Mouse (Mus musculus): Measurements from ENCODE around the gene Cldn10. TPM values are rescaled to one million over a fixed set of nuclear protein-coding genes. Genes with fewer than 3 reads are reported as not detected.

The Cldn10 gene
- polyA plus RNA-seq, 1 experiment: 232 TPM

GRCm38 (mm10) chr14:118767673-118768353, 19.9 kb upstream of the Cldn10 start:
- 28% methylated on average over 14 of the region's 14 CpGs for WGBS
- peak; percentile 100; the same call in 1 of the 2 replicates for TF ChIP-seq CTCF (conservative IDR thresholded peaks at IDR 0.05; ENCODE audit: insufficient read depth, insufficient read length, low read depth, low read length)
- TF ChIP-seq POLR2A (IDR thresholded peaks at IDR 0.05; ENCODE audit: low read depth, low read length): no peak
- DNase-seq: peak; percentile 88

GRCm38 (mm10) chr14:118768354-118768713, 19.4 kb upstream of the Cldn10 start:
- no peaks in the 10 kb centered on the region for H3K36me3 ChIP-seq (ENCODE audit: control insufficient read depth, insufficient read depth, low read length)
- TF ChIP-seq CTCF (conservative IDR thresholded peaks at IDR 0.05; ENCODE audit: insufficient read depth, insufficient read length, low read depth, low read length) (no peak), POLR2A (IDR thresholded peaks at IDR 0.05; ENCODE audit: low read depth, low read length) (no peak)
- no peak overlapping the region for H3K4me3 ChIP-seq (ENCODE audit: insufficient read depth, low read depth, low read length)
- no peaks in the 10 kb centered on the region for H3K27me3 ChIP-seq (replicated peaks; ENCODE audit: control insufficient read depth, insufficient read depth, low read length)
- H3K4me1 ChIP-seq (ENCODE audit: control insufficient read depth, insufficient read depth, low read length): no peaks in the 10 kb centered on the region
- 35% methylated on average over 17 of the region's 17 CpGs for WGBS
- no peak for DNase-seq
- no peak overlapping the region for H3K27ac ChIP-seq (ENCODE audit: insufficient read depth, low read depth, low read length)

More at GRCm38 (mm10) chr14:118767673-118768353, 19.9 kb upstream of the Cldn10 start:
- Histone ChIP-seq H3K36me3 (ENCODE audit: control insufficient read depth, insufficient read depth, low read length) (no peaks in the 10 kb centered on the region), H3K4me3 (ENCODE audit: insufficient read depth, low read depth, low read length) (no peak overlapping the region), H3K27ac (ENCODE audit: insufficient read depth, low read depth, low read length) (no peak overlapping the region), H3K4me1 (ENCODE audit: control insufficient read depth, insufficient read depth, low read length) (no peaks in the 10 kb centered on the region), H3K27me3 (replicated peaks; ENCODE audit: control insufficient read depth, insufficient read depth, low read length) (no peaks in the 10 kb centered on the region)

GRCm38 (mm10) chr14:118773668-118774067, 14.0 kb upstream of the Cldn10 start:
- 96% methylated on average over 3 of the region's 3 CpGs for WGBS
- Histone ChIP-seq H3K27ac (ENCODE audit: insufficient read depth, low read depth, low read length) (no peak overlapping the region), H3K27me3 (replicated peaks; ENCODE audit: control insufficient read depth, insufficient read depth, low read length) (no peaks in the 10 kb centered on the region), H3K4me1 (ENCODE audit: control insufficient read depth, insufficient read depth, low read length) (no peaks in the 10 kb centered on the region), H3K4me3 (ENCODE audit: insufficient read depth, low read depth, low read length) (no peak overlapping the region), H3K36me3 (ENCODE audit: control insufficient read depth, insufficient read depth, low read length) (no peaks in the 10 kb centered on the region)
- no peak for DNase-seq
- TF ChIP-seq POLR2A (IDR thresholded peaks at IDR 0.05; ENCODE audit: low read depth, low read length): no peak
- TF ChIP-seq CTCF (conservative IDR thresholded peaks at IDR 0.05; ENCODE audit: insufficient read depth, insufficient read length, low read depth, low read length): no peak

- no peak overlapping the region for H3K27ac ChIP-seq (ENCODE audit: insufficient read depth, low read depth, low read length)
- H3K36me3 ChIP-seq (ENCODE audit: control insufficient read depth, insufficient read depth, low read length): no peaks in the 10 kb centered on the region
- peak; percentile 64 for DNase-seq
- no peaks in the 10 kb centered on the region for H3K27me3 ChIP-seq (replicated peaks; ENCODE audit: control insufficient read depth, insufficient read depth, low read length)
- no peak overlapping the region for H3K4me3 ChIP-seq (ENCODE audit: insufficient read depth, low read depth, low read length)
- no peaks in the 10 kb centered on the region for H3K4me1 ChIP-seq (ENCODE audit: control insufficient read depth, insufficient read depth, low read length)
- TF ChIP-seq POLR2A (IDR thresholded peaks at IDR 0.05; ENCODE audit: low read depth, low read length): no peak
- TF ChIP-seq CTCF (conservative IDR thresholded peaks at IDR 0.05; ENCODE audit: insufficient read depth, insufficient read length, low read depth, low read length): peak; percentile 82
- 76% methylated on average over 12 of the region's 12 CpGs for WGBS
Measured at GRCm38 (mm10) chr14:118774507-118775428, 12.9 kb upstream of the Cldn10 start.

- Histone ChIP-seq H3K27ac (ENCODE audit: insufficient read depth, low read depth, low read length) (no peak overlapping the region), H3K4me1 (ENCODE audit: control insufficient read depth, insufficient read depth, low read length) (no peaks in the 10 kb centered on the region), H3K4me3 (ENCODE audit: insufficient read depth, low read depth, low read length) (no peak overlapping the region), H3K36me3 (ENCODE audit: control insufficient read depth, insufficient read depth, low read length) (no peaks in the 10 kb centered on the region), H3K27me3 (replicated peaks; ENCODE audit: control insufficient read depth, insufficient read depth, low read length) (no peaks in the 10 kb centered on the region)
- no peak for DNase-seq
- TF ChIP-seq POLR2A (IDR thresholded peaks at IDR 0.05; ENCODE audit: low read depth, low read length): no peak
- 97% methylated on average over 1 of the region's 1 CpGs for WGBS
Measured at GRCm38 (mm10) chr14:118775554-118775953, 12.2 kb upstream of the Cldn10 start.

- no peak overlapping the region for H3K27ac ChIP-seq (ENCODE audit: insufficient read depth, low read depth, low read length)
- WGBS: 88% methylated on average over 2 of the region's 2 CpGs
- no peaks in the 10 kb centered on the region for H3K27me3 ChIP-seq (replicated peaks; ENCODE audit: control insufficient read depth, insufficient read depth, low read length)
- H3K4me1 ChIP-seq (ENCODE audit: control insufficient read depth, insufficient read depth, low read length): no peaks in the 10 kb centered on the region
- no peaks in the 10 kb centered on the region for H3K36me3 ChIP-seq (ENCODE audit: control insufficient read depth, insufficient read depth, low read length)
- TF ChIP-seq POLR2A (IDR thresholded peaks at IDR 0.05; ENCODE audit: low read depth, low read length) (no peak), CTCF (conservative IDR thresholded peaks at IDR 0.05; ENCODE audit: insufficient read depth, insufficient read length, low read depth, low read length) (no peak)
- H3K4me3 ChIP-seq (ENCODE audit: insufficient read depth, low read depth, low read length): no peak overlapping the region
- no peak for DNase-seq
Measured at GRCm38 (mm10) chr14:118776372-118776771, 11.3 kb upstream of the Cldn10 start.

GRCm38 (mm10) chr14:118777478-118777877, 10.2 kb upstream of the Cldn10 start:
- Histone ChIP-seq H3K4me3 (ENCODE audit: insufficient read depth, low read depth, low read length) (no peak overlapping the region), H3K27ac (ENCODE audit: insufficient read depth, low read depth, low read length) (no peak overlapping the region), H3K36me3 (ENCODE audit: control insufficient read depth, insufficient read depth, low read length) (no peaks in the 10 kb centered on the region), H3K27me3 (replicated peaks; ENCODE audit: control insufficient read depth, insufficient read depth, low read length) (no peaks in the 10 kb centered on the region), H3K4me1 (ENCODE audit: control insufficient read depth, insufficient read depth, low read length) (peaks cover 4% of the 10 kb centered on the region)
- 69% methylated on average over 4 of the region's 4 CpGs for WGBS
- TF ChIP-seq CTCF (conservative IDR thresholded peaks at IDR 0.05; ENCODE audit: insufficient read depth, insufficient read length, low read depth, low read length): no peak
- TF ChIP-seq POLR2A (IDR thresholded peaks at IDR 0.05; ENCODE audit: low read depth, low read length): no peak
- DNase-seq: no peak
